Mouse (Mus musculus) hindbrain, embryonic 13.5 days (tissue): Measurements from ENCODE around the gene Rtel1. TPM values are rescaled to one million over a fixed set of nuclear protein-coding genes. Genes with fewer than 3 reads are reported as not detected.

Experiments
- ATAC-seq: fragments of 200-750 bp; cut with Nextera tagmentation; 2 replicates; pipeline ENCODE4 v1.8.0; 2017; ENCODE audit warnings: moderate TSS enrichment; ENCODE audit not compliant: low FRiP score
- H3K27ac ChIP-seq: fragments of 300-500 bp; sonication (generic); 2 replicates; pipeline ENCODE4 v1.5.1; 2015; ENCODE audit warnings: inconsistent platforms, mild to moderate bottlenecking, moderate library complexity
- H3K27me3 ChIP-seq: fragments of 300-500 bp; sonication (generic); 2 replicates; pipeline ENCODE4 v1.6.1; 2015; ENCODE audit warnings: mild to moderate bottlenecking, inconsistent platforms
- H3K36me3 ChIP-seq: fragments of 300-500 bp; sonication (generic); 2 replicates; pipeline ENCODE4 v1.6.1; 2015; ENCODE audit warnings: mild to moderate bottlenecking, inconsistent platforms
- H3K4me1 ChIP-seq: fragments of 300-500 bp; sonication (generic); replicated peaks from 2 replicates; pipeline ENCODE4 v1.6.1; 2015; ENCODE audit warnings: inconsistent platforms
- H3K4me2 ChIP-seq: fragments of 300-500 bp; sonication (generic); 2 replicates; pipeline ENCODE4 v1.6.1; 2015; ENCODE audit warnings: inconsistent platforms, mild to moderate bottlenecking, moderate library complexity
- H3K4me3 ChIP-seq: fragments of 300-500 bp; sonication (generic); 2 replicates; pipeline ENCODE4 v1.5.1; 2015; ENCODE audit warnings: mild to moderate bottlenecking, inconsistent platforms
- H3K9ac ChIP-seq: fragments of 300-500 bp; sonication (generic); 2 replicates; pipeline ENCODE4 v1.6.1; 2015; ENCODE audit warnings: mild to moderate bottlenecking, inconsistent platforms
- H3K9me3 ChIP-seq: fragments of 300-500 bp; sonication (generic); 2 replicates; pipeline ENCODE4 v1.6.1; 2016; ENCODE audit warnings: inconsistent platforms
- WGBS: fragments of 180-500 bp; shearing (Covaris S2); methylation state at CpG from one replicate; pipeline ENCODE4 v1.1.7; 2015; 5-methylcytosine and 5-hydroxymethylcytosine counted together
- polyA plus RNA-seq: library from polyadenylated mRNA; unstranded; fragments of >200 nt; fragmentation: Nextera tagmentation; extraction: Ambion mirVana; gene quantifications from 2 replicates; pipeline ENCODE4 v1.2.1, GENCODE M21; 2015

Rtel1 gene
- polyA plus RNA-seq, 1 experiment from 2014 or later, result 35.1 TPM

- 98% methylated on average over 5 of the region's 5 CpGs for WGBS
- Histone ChIP-seq H3K4me3 (no peak overlapping the region), H3K4me2 (no peak overlapping the region), H3K27ac (no peak overlapping the region), H3K4me1 (no peaks in the 10 kb centered on the region; the same call in 1 of the 2 replicates), H3K27me3 (no peaks in the 10 kb centered on the region), H3K36me3 (peaks cover 77% of the 10 kb centered on the region), H3K9me3 (no peaks in the 10 kb centered on the region), H3K9ac (no peak overlapping the region)
- ATAC-seq, result no peak
Observed at GRCm38 (mm10) chr2:181381107-181381506, 61.6 kb downstream of the Rtel1 start.

DNA sequence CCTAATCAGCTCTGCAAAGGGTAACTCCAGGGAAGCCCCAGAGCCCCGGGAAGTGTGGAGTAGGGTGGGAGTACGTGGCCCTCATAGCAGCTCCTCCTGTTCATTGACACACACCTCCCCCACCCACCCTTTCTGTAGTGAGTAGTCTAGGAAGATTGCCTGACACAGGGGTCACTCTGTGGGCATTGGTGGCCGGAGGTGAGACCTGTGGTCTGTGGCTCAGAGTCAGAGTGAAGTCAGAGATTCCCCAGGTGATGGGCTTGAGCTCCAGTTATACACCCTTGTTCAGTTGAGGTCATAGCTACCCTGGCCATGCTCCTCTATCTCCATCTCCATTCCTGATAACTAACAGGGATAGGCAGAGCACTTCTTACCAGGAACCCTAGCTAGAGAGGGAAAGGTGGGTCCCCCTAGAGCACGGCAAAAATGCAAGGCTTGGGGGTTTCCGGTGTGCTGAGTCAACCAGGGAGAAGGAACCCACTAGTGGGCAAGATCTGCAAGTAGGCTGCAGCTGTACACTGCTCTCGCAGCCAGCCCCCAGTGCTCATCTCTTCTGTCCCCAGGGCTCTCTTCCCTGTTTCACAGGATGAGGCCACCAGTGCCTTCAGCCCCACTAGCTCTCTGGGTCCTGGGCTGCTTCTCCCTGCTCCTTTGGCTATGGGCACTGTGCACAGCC lies 62.2 kb downstream of the Rtel1 start:
- no peaks in the 10 kb centered on the region for H3K9me3 ChIP-seq
- peaks cover 84% of the 10 kb centered on the region for H3K36me3 ChIP-seq
- H3K4me2 ChIP-seq, result no peak overlapping the region
- no peaks in the 10 kb centered on the region; the same call in 1 of the 2 replicates for H3K4me1 ChIP-seq
- no peak overlapping the region for H3K4me3 ChIP-seq
- 92% methylated on average over 6 of the region's 6 CpGs for WGBS
- no peaks in the 10 kb centered on the region for H3K27me3 ChIP-seq
- no peak for ATAC-seq
- no peak overlapping the region for H3K27ac ChIP-seq
- H3K9ac ChIP-seq, result no peak overlapping the region

GRCm38 (mm10) chr2:181384463-181384862 lies 64.9 kb downstream of the Rtel1 start:
- H3K4me3 ChIP-seq, result no peak overlapping the region
- no peaks in the 10 kb centered on the region for H3K27me3 ChIP-seq
- H3K9me3 ChIP-seq, result no peaks in the 10 kb centered on the region
- H3K27ac ChIP-seq, result no peak overlapping the region; the same call in 1 of the 2 replicates
- peaks cover 76% of the 10 kb centered on the region for H3K36me3 ChIP-seq
- 91% methylated on average over 7 of the region's 7 CpGs for WGBS
- H3K4me1 ChIP-seq, result no peaks in the 10 kb centered on the region; the same call in 1 of the 2 replicates
- no peak for ATAC-seq
- no peak overlapping the region for H3K9ac ChIP-seq
- no peak overlapping the region for H3K4me2 ChIP-seq

DNA sequence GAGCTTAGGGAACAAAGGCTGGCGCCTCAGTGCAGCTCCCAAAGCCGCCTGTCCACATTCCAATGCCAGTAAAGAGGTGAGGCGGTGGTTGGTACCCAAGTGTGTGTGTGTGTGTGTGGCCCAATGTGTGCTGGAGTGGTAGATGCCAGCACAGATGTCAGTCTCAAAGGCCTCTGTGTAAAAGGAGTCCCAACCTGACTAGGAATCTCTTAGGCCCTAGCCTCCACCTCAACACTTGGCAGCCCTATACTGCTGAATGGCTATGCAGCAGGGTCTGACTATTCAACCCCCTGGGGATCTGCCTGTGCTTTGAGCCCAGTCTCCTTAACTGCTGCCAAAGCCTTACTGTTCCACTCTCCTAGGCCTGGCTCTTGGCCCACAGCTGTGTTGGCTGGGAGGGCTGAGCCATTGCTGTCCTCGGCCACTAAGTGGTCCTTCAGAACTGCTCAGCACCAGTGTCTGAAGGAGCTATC lies 65.4 kb downstream of the Rtel1 start:
- H3K27me3 ChIP-seq, result no peaks in the 10 kb centered on the region
- H3K9me3 ChIP-seq, result no peaks in the 10 kb centered on the region
- no peak overlapping the region for H3K4me3 ChIP-seq
- H3K9ac ChIP-seq, result no peak overlapping the region
- no peaks in the 10 kb centered on the region; the same call in 1 of the 2 replicates for H3K4me1 ChIP-seq
- H3K27ac ChIP-seq, result no peak overlapping the region; the same call in 1 of the 2 replicates
- peaks cover 73% of the 10 kb centered on the region for H3K36me3 ChIP-seq
- H3K4me2 ChIP-seq, result no peak overlapping the region
- 84% methylated on average over 4 of the region's 4 CpGs for WGBS
- ATAC-seq, result 0 out of 2 replicates have a peak, but pooled peaks have one; percentile 18

GRCm38 (mm10) chr2:181385885-181386284 lies 66.3 kb downstream of the Rtel1 start:
- peak overlapping the region; percentile 18; the same call in 1 of the 2 replicates for H3K27ac ChIP-seq

DNA sequence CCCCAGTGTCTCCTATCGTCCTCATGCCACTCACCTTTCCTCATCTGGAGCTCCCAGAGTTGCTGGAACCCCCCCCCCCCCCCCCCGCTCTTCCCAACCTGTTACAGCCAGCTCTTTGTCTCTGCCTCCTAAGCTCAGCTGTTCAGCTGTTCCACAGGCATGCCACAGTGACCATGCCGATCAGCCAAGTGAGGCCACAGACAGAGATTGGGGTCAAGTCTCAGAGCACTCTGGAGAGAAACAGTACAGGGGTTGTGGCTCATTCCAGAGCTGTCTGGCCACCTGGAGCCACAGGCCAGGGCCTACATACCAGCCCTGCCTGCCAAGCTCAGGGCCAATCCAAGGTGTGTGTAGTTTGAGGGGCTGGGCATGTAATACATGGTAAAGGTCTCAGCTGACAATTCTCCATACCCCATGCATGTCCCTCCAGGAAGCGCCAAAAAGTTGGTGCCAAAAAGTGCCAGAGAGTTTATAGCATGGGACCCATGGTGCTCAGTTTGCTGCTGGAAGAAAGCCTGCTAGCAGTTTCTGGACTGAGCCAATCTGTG lies 67.2 kb downstream of the Rtel1 start:
- peaks cover 73% of the 10 kb centered on the region for H3K36me3 ChIP-seq
- no peak for ATAC-seq
- whole genome bisulfite sequencing, result 75% methylated on average over 4 of the region's 4 CpGs

More at GRCm38 (mm10) chr2:181385885-181386284, 66.3 kb downstream of the Rtel1 start:
- Histone ChIP-seq H3K27me3 (no peaks in the 10 kb centered on the region), H3K4me2 (no peak overlapping the region), H3K9ac (no peak overlapping the region), H3K9me3 (no peaks in the 10 kb centered on the region), H3K4me3 (no peak overlapping the region), H3K36me3 (peaks cover 73% of the 10 kb centered on the region), H3K4me1 (no peaks in the 10 kb centered on the region; the same call in 1 of the 2 replicates)
- 85% methylated on average over 3 of the region's 3 CpGs for WGBS
- no peak for ATAC-seq

DNA sequence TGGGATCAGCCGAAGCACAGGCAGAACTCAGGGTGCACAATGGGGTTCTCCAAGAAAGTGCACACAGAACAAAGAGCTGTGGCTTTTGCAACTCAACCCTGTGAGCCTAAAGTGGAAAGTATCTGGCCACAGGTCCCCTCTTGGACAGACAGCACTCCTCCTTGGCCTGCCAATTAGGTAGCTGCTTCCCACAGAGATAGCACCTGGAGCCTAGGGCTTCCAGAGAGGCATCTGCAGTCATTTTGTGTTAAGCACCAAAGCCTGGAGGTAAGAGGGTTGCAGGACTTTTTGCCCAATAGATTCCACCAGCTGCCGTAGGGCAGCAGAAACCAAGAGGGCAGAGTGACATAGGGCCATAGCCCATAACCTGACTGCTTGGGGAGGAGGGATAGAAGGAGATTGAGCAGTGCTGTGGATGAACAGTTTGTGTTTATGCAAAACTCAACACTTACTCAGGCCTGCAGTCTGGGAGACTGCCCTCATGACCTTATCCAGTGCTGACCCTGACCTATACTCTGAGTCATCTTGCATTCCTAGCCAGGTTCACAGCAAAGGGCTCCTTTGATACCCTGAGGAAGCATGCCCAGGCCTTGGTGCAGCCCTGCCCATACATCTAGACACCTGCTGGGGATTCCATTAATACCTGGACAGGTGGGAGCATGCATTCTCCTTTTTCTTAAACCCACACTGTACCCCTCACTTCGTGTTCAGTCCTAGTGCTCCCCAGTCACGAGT lies 70.8 kb downstream of the Rtel1 start:
- Histone ChIP-seq H3K9ac (peak overlapping the region; percentile 29; the same call in 1 of the 2 replicates), H3K4me3 (no peak overlapping the region), H3K27ac (no peak overlapping the region), H3K36me3 (peaks cover 53% of the 10 kb centered on the region), H3K4me1 (no peaks in the 10 kb centered on the region; the same call in 1 of the 2 replicates), H3K4me2 (no peak overlapping the region), H3K9me3 (no peaks in the 10 kb centered on the region), H3K27me3 (no peaks in the 10 kb centered on the region)
- no peak for ATAC-seq
- 85% methylated on average over 4 of the region's 4 CpGs for WGBS

More for the DNA sequence above, 67.2 kb downstream of the Rtel1 start:
- Histone ChIP-seq H3K4me2 (no peak overlapping the region), H3K27ac (no peak overlapping the region), H3K4me3 (no peak overlapping the region), H3K4me1 (no peaks in the 10 kb centered on the region; the same call in 1 of the 2 replicates), H3K9me3 (no peaks in the 10 kb centered on the region), H3K27me3 (no peaks in the 10 kb centered on the region), H3K9ac (no peak overlapping the region)

DNA sequence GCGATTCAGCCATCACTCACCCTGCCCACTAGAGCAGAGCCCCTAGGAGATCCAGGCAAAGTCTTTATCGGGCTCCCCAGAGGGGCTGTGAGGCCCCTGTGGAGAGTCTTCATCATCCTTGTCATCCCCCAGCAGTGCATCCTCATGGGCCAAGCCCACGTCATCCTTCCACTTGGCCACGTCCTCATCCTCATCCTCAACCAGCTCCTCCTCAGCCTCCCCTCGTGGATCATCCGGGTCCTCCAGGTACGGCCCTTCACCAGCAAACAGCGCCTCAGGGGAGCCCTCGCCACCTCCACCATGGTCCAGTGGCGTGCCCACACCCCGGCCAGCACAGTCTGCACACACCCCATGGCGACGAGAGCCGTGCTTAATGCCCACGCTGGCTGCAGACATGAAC lies 71.5 kb downstream of the Rtel1 start:
- Histone ChIP-seq H3K4me2 (no peak overlapping the region), H3K4me1 (no peaks in the 10 kb centered on the region; the same call in 1 of the 2 replicates), H3K36me3 (peaks cover 50% of the 10 kb centered on the region), H3K27ac (no peak overlapping the region), H3K9me3 (no peaks in the 10 kb centered on the region), H3K27me3 (no peaks in the 10 kb centered on the region), H3K9ac (no peak overlapping the region), H3K4me3 (no peak overlapping the region)
- no peak for ATAC-seq
- 91% methylated on average over 15 of the region's 15 CpGs for WGBS

GRCm38 (mm10) chr2:181391541-181391940 lies 72.0 kb downstream of the Rtel1 start:
- H3K9me3 ChIP-seq, result no peaks in the 10 kb centered on the region
- no peaks in the 10 kb centered on the region for H3K27me3 ChIP-seq
- H3K9ac ChIP-seq, result 0 out of 2 replicates have a peak overlapping the region, but pooled peaks have one; percentile 20
- no peaks in the 10 kb centered on the region for H3K4me1 ChIP-seq
- no peak overlapping the region for H3K4me2 ChIP-seq
- H3K4me3 ChIP-seq, result no peak overlapping the region
- WGBS, result 83% methylated on average over 2 of the region's 2 CpGs
- peaks cover 44% of the 10 kb centered on the region for H3K36me3 ChIP-seq
- no peak; the same call in 1 of the 2 replicates for ATAC-seq
- H3K27ac ChIP-seq, result no peak overlapping the region

GRCm38 (mm10) chr2:181392600-181393213 lies 73.2 kb downstream of the Rtel1 start:
- 30% methylated on average over 4 of the region's 4 CpGs for WGBS
- ATAC-seq, result 0 out of 2 replicates have a peak, but pooled peaks have one; percentile 32

DNA sequence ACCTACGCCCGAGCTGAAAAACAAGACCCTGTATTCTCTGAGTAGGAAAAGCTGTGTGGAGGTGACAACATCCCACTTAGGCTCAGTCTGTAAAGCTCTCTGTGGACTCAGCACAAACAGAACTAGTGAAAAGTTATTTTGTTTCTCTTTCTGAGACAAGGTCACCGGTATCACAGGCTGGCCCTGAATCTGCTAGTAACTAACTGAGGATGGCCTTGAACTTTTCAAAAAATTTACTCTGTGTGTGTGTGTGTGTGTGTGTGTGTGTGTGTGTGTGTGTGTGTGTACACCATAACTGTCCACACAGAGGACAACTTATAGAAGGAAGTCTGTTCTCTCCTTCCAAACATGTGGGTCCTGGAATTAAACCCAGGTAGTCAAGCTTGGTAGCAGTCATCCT lies 74.5 kb downstream of the Rtel1 start:
- H3K9ac ChIP-seq, result no peak overlapping the region

More at GRCm38 (mm10) chr2:181392600-181393213, 73.2 kb downstream of the Rtel1 start:
- Histone ChIP-seq H3K9ac (no peak overlapping the region), H3K36me3 (peaks cover 36% of the 10 kb centered on the region), H3K27me3 (no peaks in the 10 kb centered on the region), H3K9me3 (no peaks in the 10 kb centered on the region), H3K27ac (no peak overlapping the region), H3K4me3 (no peak overlapping the region), H3K4me2 (no peak overlapping the region), H3K4me1 (no peaks in the 10 kb centered on the region)

More for the DNA sequence above, 74.5 kb downstream of the Rtel1 start:
- WGBS, result 94% methylated on average over 3 of the region's 3 CpGs
- ATAC-seq, result no peak
- no peaks in the 10 kb centered on the region for H3K9me3 ChIP-seq
- H3K36me3 ChIP-seq, result peaks cover 36% of the 10 kb centered on the region
- no peak overlapping the region for H3K4me2 ChIP-seq
- H3K27me3 ChIP-seq, result no peaks in the 10 kb centered on the region
- H3K27ac ChIP-seq, result no peak overlapping the region
- no peak overlapping the region for H3K4me3 ChIP-seq
- no peaks in the 10 kb centered on the region for H3K4me1 ChIP-seq
